Mouse (Mus musculus): Measurements from ENCODE around the gene Cygb. TPM values are rescaled to one million over a fixed set of nuclear protein-coding genes. Genes with fewer than 3 reads are reported as not detected.

The Cygb gene
- polyA plus RNA-seq, 1 experiment from 2014 or later: 17.5 TPM

DNA sequence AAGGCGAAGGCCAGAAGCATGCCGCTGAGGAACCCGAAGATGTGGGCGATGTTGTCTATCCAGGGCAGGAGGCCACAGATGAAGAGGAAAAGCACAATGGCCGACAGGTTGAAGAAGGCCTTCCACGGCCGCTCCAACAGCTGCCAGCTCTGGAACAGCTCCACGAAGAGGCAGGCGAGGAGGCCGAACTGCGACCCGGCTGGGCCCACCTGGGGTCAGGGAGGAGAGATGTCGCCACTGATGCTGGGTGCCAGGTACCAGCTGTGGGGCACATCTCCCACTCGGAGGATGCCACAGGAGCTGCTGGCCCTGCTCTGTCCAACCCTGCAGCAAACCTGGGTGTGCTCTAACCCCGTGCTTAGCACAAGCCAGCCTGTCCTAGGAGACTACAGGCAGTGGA is 54.9 kb downstream of the Cygb start:
- no peak overlapping the region for H3K4me2 ChIP-seq (replicated peaks; ENCODE audit: low read depth)
- no peaks in the 10 kb centered on the region for H3K27me3 ChIP-seq (replicated peaks; ENCODE audit: control insufficient read depth, insufficient read depth, low read length)
- TF ChIP-seq CTCF (IDR thresholded peaks at IDR 0.05; ENCODE audit: low read depth): no peak
- no peak overlapping the region for H3K9ac ChIP-seq (ENCODE audit: low read depth, low read length)
- peaks cover 72% of the 10 kb centered on the region for H3K36me3 ChIP-seq (ENCODE audit: control insufficient read depth, insufficient read depth)
- no peak overlapping the region for H3K27ac ChIP-seq (ENCODE audit: low read depth, low read length)
- 92% methylated on average over 15 of the region's 15 CpGs for WGBS
- H3K4me3 ChIP-seq (ENCODE audit: low read depth, low read length): no peak overlapping the region
- no peaks in the 10 kb centered on the region for H3K9me3 ChIP-seq (ENCODE audit: control insufficient read depth)
- no peak for ATAC-seq
- no peaks in the 10 kb centered on the region for H3K4me1 ChIP-seq (replicated peaks; ENCODE audit: control insufficient read depth, insufficient read depth, low read length)

DNA sequence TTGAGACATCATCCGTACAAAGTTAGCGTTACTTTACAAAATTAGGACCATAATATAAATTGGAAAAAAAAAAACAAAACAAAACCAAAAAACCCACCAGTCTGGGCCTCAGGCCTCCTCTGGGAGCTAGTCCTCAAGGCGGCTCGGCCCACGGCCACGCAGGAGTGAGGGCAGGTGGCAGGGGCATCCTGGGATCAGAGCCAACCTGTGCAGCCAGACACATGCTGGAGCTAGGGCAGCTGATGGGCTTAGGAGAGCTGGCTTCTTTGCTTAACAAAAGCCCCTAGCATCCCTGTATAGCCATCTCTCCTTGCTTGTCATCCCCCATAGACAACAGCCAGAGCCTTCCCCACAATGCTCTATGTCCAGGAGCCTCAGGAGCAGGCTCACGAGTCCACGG is 55.9 kb downstream of the Cygb start:
- WGBS: 91% methylated on average over 8 of the region's 8 CpGs
- H3K36me3 ChIP-seq (ENCODE audit: control insufficient read depth, insufficient read depth): peaks cover 63% of the 10 kb centered on the region
- no peak for ATAC-seq
- no peak overlapping the region for H3K9ac ChIP-seq (ENCODE audit: low read depth, low read length)
- no peak for TF ChIP-seq CTCF (IDR thresholded peaks at IDR 0.05; ENCODE audit: low read depth)
- H3K27me3 ChIP-seq (replicated peaks; ENCODE audit: control insufficient read depth, insufficient read depth, low read length): no peaks in the 10 kb centered on the region
- H3K4me3 ChIP-seq (ENCODE audit: low read depth, low read length): no peak overlapping the region
- H3K4me2 ChIP-seq (replicated peaks; ENCODE audit: low read depth): no peak overlapping the region
- H3K4me1 ChIP-seq (replicated peaks; ENCODE audit: control insufficient read depth, insufficient read depth, low read length): no peaks in the 10 kb centered on the region
- no peaks in the 10 kb centered on the region for H3K9me3 ChIP-seq (ENCODE audit: control insufficient read depth)
- H3K27ac ChIP-seq (ENCODE audit: low read depth, low read length): no peak overlapping the region

- no peak overlapping the region for H3K4me3 ChIP-seq (ENCODE audit: low read depth, low read length)
- no peak for ATAC-seq
- H3K27ac ChIP-seq (ENCODE audit: low read depth, low read length): no peak overlapping the region
- H3K36me3 ChIP-seq (ENCODE audit: control insufficient read depth, insufficient read depth): peaks cover 48% of the 10 kb centered on the region; the same call in 1 of the 2 replicates
- H3K9ac ChIP-seq (ENCODE audit: low read depth, low read length): no peak overlapping the region
- no peak overlapping the region for H3K4me2 ChIP-seq (replicated peaks; ENCODE audit: low read depth)
- no peaks in the 10 kb centered on the region for H3K9me3 ChIP-seq (ENCODE audit: control insufficient read depth)
- H3K27me3 ChIP-seq (replicated peaks; ENCODE audit: control insufficient read depth, insufficient read depth, low read length): no peaks in the 10 kb centered on the region
- no peaks in the 10 kb centered on the region for H3K4me1 ChIP-seq (replicated peaks; ENCODE audit: control insufficient read depth, insufficient read depth, low read length)
- TF ChIP-seq CTCF (IDR thresholded peaks at IDR 0.05; ENCODE audit: low read depth): no peak
- WGBS: 85% methylated on average over 19 of the region's 19 CpGs
These were observed 57.3 kb downstream of the Cygb start for GRCm38 (mm10) chr11:116596766-116597165.

Other genes with a start within 250 kb of the Cygb start
- gene Rnf157, start 241.3 kb downstream of the Cygb start, polyA plus RNA-seq (2015; fragmentation: Nextera tagmentation; extraction: Ambion mirVana): 4.9 and 6.6 TPM in 2 replicates
- 60.2 and 60.6 TPM in 2 replicates for gene Ubald2, start 220.2 kb downstream of the Cygb start, polyA plus RNA-seq (2015; fragmentation: Nextera tagmentation; extraction: Ambion mirVana)
- 0.14 TPM in 1 of 2 replicates, not detected in the other for gene Qrich2, start 188.1 kb downstream of the Cygb start, polyA plus RNA-seq (2015; fragmentation: Nextera tagmentation; extraction: Ambion mirVana)
- gene Prpsap1, start 160.1 kb downstream of the Cygb start, polyA plus RNA-seq (2015; fragmentation: Nextera tagmentation; extraction: Ambion mirVana): 177 and 194 TPM in 2 replicates
- 2.5 and 3.3 TPM in 2 replicates for gene Sphk1, start 123.4 kb downstream of the Cygb start, polyA plus RNA-seq (2015; fragmentation: Nextera tagmentation; extraction: Ambion mirVana)
- 3.7 and 4.8 TPM in 2 replicates for gene Ube2o, start 72.9 kb downstream of the Cygb start, polyA plus RNA-seq (2015; fragmentation: Nextera tagmentation; extraction: Ambion mirVana)
- not detected in 2 replicates for gene Aanat, start 67.9 kb downstream of the Cygb start, polyA plus RNA-seq (2015; fragmentation: Nextera tagmentation; extraction: Ambion mirVana)
- 7.6 and 8.4 TPM in 2 replicates for gene Rhbdf2, start 27.3 kb downstream of the Cygb start, polyA plus RNA-seq (2015; fragmentation: Nextera tagmentation; extraction: Ambion mirVana)
- gene Prcd, start 779 bp downstream of the Cygb start, polyA plus RNA-seq (2015; fragmentation: Nextera tagmentation; extraction: Ambion mirVana): 0.84 and 1.1 TPM in 2 replicates
- 0.12 TPM in 1 of 2 replicates, not detected in the other for gene St6galnac1, start 121.2 kb upstream of the Cygb start, polyA plus RNA-seq (2015; fragmentation: Nextera tagmentation; extraction: Ambion mirVana)
- 33.6 and 39.4 TPM in 2 replicates for gene Mxra7, start 173.7 kb upstream of the Cygb start, polyA plus RNA-seq (2015; fragmentation: Nextera tagmentation; extraction: Ambion mirVana)
- 34.1 and 37.1 TPM in 2 replicates for gene Mettl23, start 189.0 kb upstream of the Cygb start, polyA plus RNA-seq (2015; fragmentation: Nextera tagmentation; extraction: Ambion mirVana)
- gene Jmjd6, start 189.1 kb upstream of the Cygb start, polyA plus RNA-seq (2015; fragmentation: Nextera tagmentation; extraction: Ambion mirVana): 44.4 and 44.7 TPM in 2 replicates
- gene Mfsd11, start 198.1 kb upstream of the Cygb start, polyA plus RNA-seq (2015; fragmentation: Nextera tagmentation; extraction: Ambion mirVana): 100 and 109 TPM in 2 replicates
- gene Srsf2, start 198.8 kb upstream of the Cygb start, polyA plus RNA-seq (2015; fragmentation: Nextera tagmentation; extraction: Ambion mirVana): 354 and 366 TPM in 2 replicates